In genomic region chr13:29759691-29760467, GRCm38 (mm10) we compare ENCODE assay signal across 12 mouse cellular contexts.
A peak's percentile ranks its signal among the peaks of the same experiment; 100 is the strongest.
DNase-seq lines count a peak whose midpoint lies in the region; ATAC-seq lines count a peak whose summit lies in the region.
"Had no signal": no experiment of that assay in that cellular context is flagged by ENCODE, and none has a peak within 500 bp of the region (broad histone marks: within the 10 kb centered on the region; RNA-seq: fewer than 3 reads in every experiment).

No protein-coding gene starts in this region.

- H3K4me3 ChIP-seq in neural tube, embryonic 13.5 days, result no peak overlapping the region
- H3K4me3 ChIP-seq in hindbrain, embryonic 15.5 days, result no peak overlapping the region

- no peaks in the 10 kb centered on the region for H3K9me3 ChIP-seq in neural tube, embryonic 13.5 days
- H3K9me3 ChIP-seq in hindbrain, embryonic 15.5 days, result no peaks in the 10 kb centered on the region

- no peaks in the 10 kb centered on the region for H3K27me3 ChIP-seq in neural tube, embryonic 13.5 days
- H3K27me3 ChIP-seq in hindbrain, embryonic 15.5 days, result no peaks in the 10 kb centered on the region

- no peak overlapping the region for H3K9ac ChIP-seq in neural tube, embryonic 13.5 days
- no peak overlapping the region for H3K9ac ChIP-seq in hindbrain, embryonic 15.5 days
- H3K9ac ChIP-seq: lung, embryonic 14.5 days had no signal

- peaks cover 17% of the 10 kb centered on the region for H3K4me1 ChIP-seq in neural tube, embryonic 13.5 days (replicated peaks)
- peaks cover 7% of the 10 kb centered on the region; the same call in 1 of the 2 replicates for H3K4me1 ChIP-seq in hindbrain, embryonic 15.5 days (replicated peaks)

- 0 out of 2 replicates have a peak, but pooled peaks have one; percentile 19 for ATAC-seq in neural tube, embryonic 13.5 days (ENCODE audit: low read depth)
- ATAC-seq in hindbrain, embryonic 15.5 days (ENCODE audit: low FRiP score, low read depth), result peak; percentile 72; the same call in 1 of the 2 replicates

- H3K27ac ChIP-seq in neural tube, embryonic 13.5 days (replicated peaks), result peak overlapping the region; percentile 28; the same call in 1 of the 2 replicates
- H3K27ac ChIP-seq in hindbrain, embryonic 15.5 days (replicated peaks), result peak overlapping the region; percentile 53; the same call in 1 of the 2 replicates

- WGBS in neural tube, embryonic 13.5 days, result 66% methylated on average over 5 of the region's 5 CpGs
- 59% methylated on average over 5 of the region's 5 CpGs for WGBS in hindbrain, embryonic 15.5 days

- H3K4me2 ChIP-seq in neural tube, embryonic 13.5 days, result no peak overlapping the region
- H3K4me2 ChIP-seq in hindbrain, embryonic 15.5 days, result no peak overlapping the region
- H3K4me2 ChIP-seq: lung, embryonic 14.5 days had no signal

- H3K36me3 ChIP-seq in neural tube, embryonic 13.5 days, result no peaks in the 10 kb centered on the region
- H3K36me3 ChIP-seq in hindbrain, embryonic 15.5 days, result no peaks in the 10 kb centered on the region

- no peak for DNase-seq in neural tube, embryonic 10.5 days (ENCODE audit: extremely low spot score, low spot score)
- peak; percentile 79 to 85 for DNase-seq in cerebellum, postnatal 36 days
- no peak for DNase-seq in adrenal gland, postnatal 36 days
- DNase-seq in MN1 (ENCODE audit: low spot score), result no peak
- no peak for DNase-seq in heart, postnatal 4 days
- DNase-seq in T-cell, adult 2 months (ENCODE audit: low spot score), result no peak
- DNase-seq: embryo, embryonic 11 days; kidney, postnatal 36 days; lung, embryonic 14.5 days; thymus, postnatal 25 days had no signal

Comparison
In these comparisons a context has a peak if more than half of its experiments do, and no peak if none do; other contexts are left out.
1. DNase-seq: peak in cerebellum, postnatal 36 days (2 of 2); none in neural tube, embryonic 10.5 days (single experiment), adrenal gland, postnatal 36 days (0 of 2), MN1 (single experiment), heart, postnatal 4 days (single experiment) and T-cell, adult 2 months (single experiment).